Mouse (Mus musculus): ENCODE results near the gene Khnyn.

DNA sequence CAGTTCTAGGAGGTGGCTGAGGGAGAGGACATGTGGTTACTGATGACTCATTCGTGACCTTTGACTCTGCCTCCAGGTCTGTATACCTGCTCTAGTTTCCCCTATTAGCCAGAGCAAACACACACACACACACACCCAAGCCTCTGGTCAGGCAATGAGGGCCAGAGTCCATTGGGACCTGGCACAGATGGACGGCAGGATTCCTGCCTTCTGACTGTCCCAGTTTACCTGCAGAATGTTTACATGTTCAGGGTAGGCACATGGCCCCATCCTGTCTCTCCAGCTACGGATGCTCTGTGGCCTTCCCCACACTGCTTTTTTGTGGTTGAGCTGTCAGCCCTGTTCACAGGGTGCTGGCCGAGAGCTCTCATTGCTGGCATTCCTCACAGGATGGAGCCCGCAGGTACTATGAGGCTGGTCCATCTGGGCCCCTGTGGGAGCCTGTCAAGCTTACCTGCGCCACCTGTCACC, 2.5 kb upstream of the Khnyn start:
- TF ChIP-seq CTCF (IDR thresholded peaks at IDR 0.05) (no peak), EP300 (IDR thresholded peaks at IDR 0.05) (no peak)

Data from lung, postnatal 0 days (tissue).